Mouse (Mus musculus): Measurements from ENCODE around the gene Litaf. TPM values are rescaled to one million over a fixed set of nuclear protein-coding genes. Genes with fewer than 3 reads are reported as not detected.

Gene Litaf
- total and polyA plus RNA-seq, 3 experiments = 97.5 to 178 (median 154) TPM

- DNase-seq (ENCODE audit: extremely low read depth) = peak; percentile 68
- Histone ChIP-seq H3K79me2 (replicated peaks; ENCODE audit: control insufficient read depth, extremely low read depth, insufficient read depth, poor library complexity, severe bottlenecking) (peaks cover 80% of the 10 kb centered on the region), H3K27ac (ENCODE audit: insufficient read depth, low read depth) (no peak overlapping the region), H3K9ac (ENCODE audit: insufficient read depth, low read depth) (no peak overlapping the region), H3K4me1 (ENCODE audit: control insufficient read depth in 1 of 2, insufficient read depth in 2 of 2) (peaks cover 12 to 66% of the 10 kb centered on the region in 2 experiments), H3K4me2 (ENCODE audit: insufficient read depth, low read depth, poor library complexity, severe bottlenecking) (no peak overlapping the region), H3K9me3 (replicated peaks; ENCODE audit: low read length) (peaks cover 3% of the 10 kb centered on the region), H3K36me3 (replicated peaks in 1 of 2; ENCODE audit: control insufficient read depth in 1 of 2, insufficient read depth in 1 of 2, low read length in 1 of 2) (peaks cover 15 to 56% of the 10 kb centered on the region in 2 experiments), H3K27me3 (replicated peaks) (no peaks in the 10 kb centered on the region), H3K4me3 (replicated peaks in 1 of 3; ENCODE audit: low read depth in 2 of 3, low read length in 2 of 3, poor library complexity in 1 of 3) (no peak overlapping the region)
- peak; percentile 69 for TF ChIP-seq SMC3 (IDR thresholded peaks at IDR 0.05; ENCODE audit: low read depth, low read length)
- TF ChIP-seq CTCF (conservative IDR thresholded peaks at IDR 0.05 in 1 of 2, IDR thresholded peaks at IDR 0.05 in 1 of 2; ENCODE audit: low read depth in 2 of 2, low read length in 2 of 2) = peak; percentile 45 to 73; a peak in 3 of 4 replicates
- TF ChIP-seq RAD21 (IDR thresholded peaks at IDR 0.05; ENCODE audit: low read depth, low read length) = peak; percentile 68
- TF ChIP-seq E2F4 (IDR thresholded peaks at IDR 0.05; ENCODE audit: insufficient replicate concordance, low read depth, low read length) = no peak
- no peak for TF ChIP-seq PAX5 (IDR thresholded peaks at IDR 0.05; ENCODE audit: low read length)
- TF ChIP-seq SIN3A (IDR thresholded peaks at IDR 0.05; ENCODE audit: low read length) = 0 out of 2 replicates have a peak, but pooled peaks have one; percentile 25
- in situ Hi-C loops (cut with MboI; ENCODE audit: low pct_ligation_motif_present, low pct_unique_long_range_greater_than_20kb, low sequenced_read_pairs) = no loop called here
- dilution Hi-C loops (cut with MboI; ENCODE audit: extremely low pct_ligation_motif_present, extremely low pct_unique_long_range_greater_than_20kb, low sequenced_read_pairs) = no loop called here
Observed at GRCm38 (mm10) chr16:10989896-10990295, 76.1 kb downstream of the Litaf start.

GRCm38 (mm10) chr16:10989361-10989760, 76.6 kb downstream of the Litaf start:
- DNase-seq (ENCODE audit: extremely low read depth) = no peak
- Histone ChIP-seq H3K9ac (ENCODE audit: insufficient read depth, low read depth) (no peak overlapping the region), H3K4me1 (ENCODE audit: control insufficient read depth in 1 of 2, insufficient read depth in 2 of 2) (peaks cover 12 to 71% of the 10 kb centered on the region in 2 experiments), H3K27ac (ENCODE audit: insufficient read depth, low read depth) (no peak overlapping the region), H3K4me2 (ENCODE audit: insufficient read depth, low read depth, poor library complexity, severe bottlenecking) (no peak overlapping the region), H3K27me3 (replicated peaks) (no peaks in the 10 kb centered on the region), H3K4me3 (replicated peaks in 1 of 3; ENCODE audit: low read depth in 2 of 3, low read length in 2 of 3, poor library complexity in 1 of 3) (no peak overlapping the region), H3K79me2 (replicated peaks; ENCODE audit: control insufficient read depth, extremely low read depth, insufficient read depth, poor library complexity, severe bottlenecking) (peaks cover 85% of the 10 kb centered on the region), H3K9me3 (replicated peaks; ENCODE audit: low read length) (peaks cover 3% of the 10 kb centered on the region), H3K36me3 (replicated peaks in 1 of 2; ENCODE audit: control insufficient read depth in 1 of 2, insufficient read depth in 1 of 2, low read length in 1 of 2) (peaks cover 15 to 62% of the 10 kb centered on the region in 2 experiments)
- TF ChIP-seq MXI1 (IDR thresholded peaks at IDR 0.05; ENCODE audit: low read depth, low read length) (no peak), ZMIZ1 (IDR thresholded peaks at IDR 0.05; ENCODE audit: low read depth, low read length) (no peak)
- dilution Hi-C loops (cut with MboI; ENCODE audit: extremely low pct_ligation_motif_present, extremely low pct_unique_long_range_greater_than_20kb, low sequenced_read_pairs) (no loop called here), in situ Hi-C loops (cut with MboI; ENCODE audit: low pct_ligation_motif_present, low pct_unique_long_range_greater_than_20kb, low sequenced_read_pairs) (no loop called here)

GRCm38 (mm10) chr16:10988261-10988660, 77.7 kb downstream of the Litaf start:
- Histone ChIP-seq H3K27me3 (replicated peaks) (no peaks in the 10 kb centered on the region), H3K36me3 (replicated peaks in 1 of 2; ENCODE audit: control insufficient read depth in 1 of 2, insufficient read depth in 1 of 2, low read length in 1 of 2) (peaks cover 15 to 69% of the 10 kb centered on the region in 2 experiments), H3K27ac (ENCODE audit: insufficient read depth, low read depth) (no peak overlapping the region), H3K4me1 (ENCODE audit: control insufficient read depth in 1 of 2, insufficient read depth in 2 of 2) (peaks cover 12 to 75% of the 10 kb centered on the region in 2 experiments), H3K4me3 (replicated peaks in 1 of 3; ENCODE audit: low read depth in 2 of 3, low read length in 2 of 3, poor library complexity in 1 of 3) (no peak overlapping the region), H3K9me3 (replicated peaks; ENCODE audit: low read length) (peaks cover 3% of the 10 kb centered on the region), H3K4me2 (ENCODE audit: insufficient read depth, low read depth, poor library complexity, severe bottlenecking) (no peak overlapping the region), H3K9ac (ENCODE audit: insufficient read depth, low read depth) (no peak overlapping the region), H3K79me2 (replicated peaks; ENCODE audit: control insufficient read depth, extremely low read depth, insufficient read depth, poor library complexity, severe bottlenecking) (peaks cover 95% of the 10 kb centered on the region)
- in situ Hi-C loops (cut with MboI; ENCODE audit: low pct_ligation_motif_present, low pct_unique_long_range_greater_than_20kb, low sequenced_read_pairs) = no loop called here
- no peak for DNase-seq (ENCODE audit: extremely low read depth)
- TF ChIP-seq ETS1 (conservative IDR thresholded peaks at IDR 0.05; ENCODE audit: low read depth, low read length) (no peak), NELFE (IDR thresholded peaks at IDR 0.05; ENCODE audit: low read depth, low read length) (no peak), ZNF384 (IDR thresholded peaks at IDR 0.05; ENCODE audit: low read depth, low read length) (no peak), PAX5 (IDR thresholded peaks at IDR 0.05; ENCODE audit: low read length) (no peak), IRF4 (IDR thresholded peaks at IDR 0.05; ENCODE audit: low read depth, low read length) (no peak), JUN (IDR thresholded peaks at IDR 0.05; ENCODE audit: insufficient read depth, low read depth, low read length) (no peak), CHD2 (IDR thresholded peaks at IDR 0.05; ENCODE audit: low read length) (no peak), CHD1 (IDR thresholded peaks at IDR 0.05; ENCODE audit: low read depth, low read length) (no peak), JUND (conservative IDR thresholded peaks at IDR 0.05; ENCODE audit: low read depth, low read length) (no peak), ZKSCAN1 (IDR thresholded peaks at IDR 0.05; ENCODE audit: borderline replicate concordance, low read depth, low read length) (no peak), E2F4 (IDR thresholded peaks at IDR 0.05; ENCODE audit: insufficient replicate concordance, low read depth, low read length) (no peak), TBP (conservative IDR thresholded peaks at IDR 0.05; ENCODE audit: low read depth, low read length) (no peak), USF2 (conservative IDR thresholded peaks at IDR 0.05; ENCODE audit: low read depth, low read length) (no peak)
- dilution Hi-C loops (cut with MboI; ENCODE audit: extremely low pct_ligation_motif_present, extremely low pct_unique_long_range_greater_than_20kb, low sequenced_read_pairs) = no loop called here
